Mouse (Mus musculus) T-helper 1 cell (primary cell): ENCODE measurements around the gene Gm43552.
"Not testable (repeated sequence)": the region's sequence is repeated elsewhere in the genome, so short reads cannot be mapped to it uniquely, and the experiment has no call there.

ENCODE experiments used
- in situ Hi-C: fragments of 300-600 bp; cut with MboI, MseI; formaldehyde crosslinking; loops from one replicate; pipeline ENCODE4 v1.15.1; 2025; ENCODE audit warnings: high pct_unique_total_duplicates

Gm43552 gene

GRCm38 (mm10) chr5:65492716-65493531, at the start of gene Gm43552:
Gene Gm43552, minus strand, starts transcription at chr5:65492833.
- in situ Hi-C loops: no loop called here

GRCm38 (mm10) chr5:65541889-65542288, 49.3 kb upstream of the Gm43552 start:
- in situ Hi-C loops: no loop called here

GRCm38 (mm10) chr5:65539786-65540185, 47.2 kb upstream of the Gm43552 start:
- in situ Hi-C loops: no loop called here

GRCm38 (mm10) chr5:65538829-65539228, 46.2 kb upstream of the Gm43552 start:
- in situ Hi-C loops: no loop called here

GRCm38 (mm10) chr5:65538121-65538520, 45.5 kb upstream of the Gm43552 start:
- in situ Hi-C loops: no loop called here

- in situ Hi-C loops: no loop called here
Observed at GRCm38 (mm10) chr5:65537420-65538071, 44.9 kb upstream of the Gm43552 start.

GRCm38 (mm10) chr5:65536751-65537419, 44.3 kb upstream of the Gm43552 start, which contains the start of the genes Smim14 and Ube2k:
Gene Smim14, minus strand, starts transcription at chr5:65537184.
Gene Ube2k, plus strand, starts transcription at chr5:65537233.
- in situ Hi-C loops: no loop called here

GRCm38 (mm10) chr5:65536068-65536465, 43.4 kb upstream of the Gm43552 start:
- in situ Hi-C loops: not testable (repeated sequence)

GRCm38 (mm10) chr5:65535457-65536067, 42.9 kb upstream of the Gm43552 start:
- in situ Hi-C loops: no loop called here

- in situ Hi-C loops: loop anchor here (5.0 kb wide), 1 partner anchor 52 kb away; no protein-coding TSS in a partner anchor
Observed at GRCm38 (mm10) chr5:65534496-65534895, 41.9 kb upstream of the Gm43552 start.

GRCm38 (mm10) chr5:65531283-65531682, 38.6 kb upstream of the Gm43552 start:
- in situ Hi-C loops: loop anchor here (5.0 kb wide), 1 partner anchor 49 kb away; no protein-coding TSS in a partner anchor

GRCm38 (mm10) chr5:65525674-65526443, 33.2 kb upstream of the Gm43552 start:
- in situ Hi-C loops: no loop called here

- in situ Hi-C loops: no loop called here
Observed at GRCm38 (mm10) chr5:65524831-65525230, 32.2 kb upstream of the Gm43552 start.

GRCm38 (mm10) chr5:65521803-65522202, 29.2 kb upstream of the Gm43552 start:
- in situ Hi-C loops: no loop called here

GRCm38 (mm10) chr5:65514635-65515278, 22.1 kb upstream of the Gm43552 start:
- in situ Hi-C loops: no loop called here

GRCm38 (mm10) chr5:65513506-65513905, 20.9 kb upstream of the Gm43552 start:
- in situ Hi-C loops: no loop called here

GRCm38 (mm10) chr5:65508395-65508794, 15.8 kb upstream of the Gm43552 start:
- in situ Hi-C loops: no loop called here

GRCm38 (mm10) chr5:65505786-65506185, 13.2 kb upstream of the Gm43552 start:
- in situ Hi-C loops: no loop called here

GRCm38 (mm10) chr5:65501407-65501806, 8.8 kb upstream of the Gm43552 start:
- in situ Hi-C loops: loop anchor here (5.0 kb wide), 1 partner anchor 64 kb away; the partner anchor contains the start of gene Ugdh

GRCm38 (mm10) chr5:65500231-65500630, 7.6 kb upstream of the Gm43552 start:
- in situ Hi-C loops: loop anchor here (5.0 kb wide), 1 partner anchor 63 kb away; the partner anchor contains the start of gene Ugdh
